8 mouse cellular contexts compared by ENCODE assay signal in genomic region chr9:108826700-108827340, GRCm38 (mm10). TPM values are rescaled to one million over a fixed set of nuclear protein-coding genes. Genes with fewer than 3 reads are reported as not detected.
A peak's percentile ranks its signal among the peaks of the same experiment; 100 is the strongest.
DNase-seq lines count a peak whose midpoint lies in the region; ATAC-seq lines count a peak whose summit lies in the region.

No protein-coding gene starts in this region.

- peak overlapping the region; percentile 64 for H3K4me2 ChIP-seq in embryonic facial prominence, embryonic 12.5 days (replicated peaks)
- H3K4me2 ChIP-seq in liver, embryonic 16.5 days (ENCODE audit: low read depth, low read length) = peak overlapping the region; percentile 72
- H3K4me2 ChIP-seq in stomach, embryonic 15.5 days = peak overlapping the region; percentile 90

- H3K27me3 ChIP-seq in embryonic facial prominence, embryonic 12.5 days = peaks cover 86% of the 10 kb centered on the region
- peaks cover 91% of the 10 kb centered on the region for H3K27me3 ChIP-seq in heart, embryonic 10.5 days (ENCODE audit: insufficient read depth, poor library complexity, severe bottlenecking)
- peaks cover 87% of the 10 kb centered on the region for H3K27me3 ChIP-seq in liver, embryonic 16.5 days (ENCODE audit: control insufficient read depth, insufficient read depth, low read depth, low read length)
- H3K27me3 ChIP-seq in stomach, embryonic 15.5 days (replicated peaks) = peaks cover 84% of the 10 kb centered on the region

- peak overlapping the region; percentile 41 for H3K4me3 ChIP-seq in embryonic facial prominence, embryonic 12.5 days
- H3K4me3 ChIP-seq in heart, embryonic 10.5 days = peak overlapping the region; percentile 62
- peak overlapping the region; percentile 46 for H3K4me3 ChIP-seq in liver, embryonic 16.5 days (ENCODE audit: low read depth, low read length)
- H3K4me3 ChIP-seq in stomach, embryonic 15.5 days (replicated peaks) = peak overlapping the region; percentile 43

- H3K9me3 ChIP-seq in embryonic facial prominence, embryonic 12.5 days = no peaks in the 10 kb centered on the region
- no peaks in the 10 kb centered on the region for H3K9me3 ChIP-seq in heart, embryonic 10.5 days
- no peaks in the 10 kb centered on the region; the same call in 1 of the 2 replicates for H3K9me3 ChIP-seq in liver, embryonic 16.5 days (replicated peaks; ENCODE audit: control insufficient read depth, low read length)
- no peaks in the 10 kb centered on the region for H3K9me3 ChIP-seq in stomach, embryonic 15.5 days

- no peaks in the 10 kb centered on the region for H3K36me3 ChIP-seq in embryonic facial prominence, embryonic 12.5 days
- no peaks in the 10 kb centered on the region for H3K36me3 ChIP-seq in heart, embryonic 10.5 days
- no peaks in the 10 kb centered on the region for H3K36me3 ChIP-seq in liver, embryonic 16.5 days (ENCODE audit: control insufficient read depth, insufficient read depth)
- no peaks in the 10 kb centered on the region for H3K36me3 ChIP-seq in stomach, embryonic 15.5 days

- DNase-seq in 3T3-L1 (ENCODE audit: low read depth, low spot score) = peak; percentile 36
- DNase-seq in adrenal gland, postnatal 14 days = peak; percentile 88
- DNase-seq in heart, embryonic 10.5 days (ENCODE audit: low spot score) = peak; percentile 90
- peak; percentile 53 to 68 for DNase-seq in kidney, adult 8-10 months
- DNase-seq in neural tube, embryonic 10.5 days (ENCODE audit: extremely low spot score, low spot score) = peak; percentile 87

- peaks cover 19% of the 10 kb centered on the region for H3K4me1 ChIP-seq in embryonic facial prominence, embryonic 12.5 days
- H3K4me1 ChIP-seq in heart, embryonic 10.5 days = peaks cover 44% of the 10 kb centered on the region
- peaks cover 16% of the 10 kb centered on the region for H3K4me1 ChIP-seq in liver, embryonic 16.5 days (ENCODE audit: control insufficient read depth, low read depth, low read length)
- peaks cover 20% of the 10 kb centered on the region for H3K4me1 ChIP-seq in stomach, embryonic 15.5 days

- no peak; the same call in 1 of the 2 replicates for ATAC-seq in embryonic facial prominence, embryonic 12.5 days (ENCODE audit: insufficient number of reproducible peaks, insufficient read depth, low FRiP score, low TSS enrichment)
- peak; percentile 61 for ATAC-seq in liver, embryonic 16.5 days (ENCODE audit: low read depth)
- 0 out of 2 replicates have a peak, but pooled peaks have one; percentile 14 for ATAC-seq in stomach, embryonic 15.5 days (ENCODE audit: insufficient read depth, low FRiP score, low read depth)

- WGBS in embryonic facial prominence, embryonic 12.5 days = 3% methylated on average over 39 of the region's 39 CpGs
- 2% methylated on average over 39 of the region's 39 CpGs for WGBS in heart, embryonic 10.5 days
- 2% methylated on average over 39 of the region's 39 CpGs for WGBS in liver, embryonic 16.5 days (ENCODE audit: insufficient replicate concordance)
- 3% methylated on average over 38 of the region's 39 CpGs for WGBS in stomach, embryonic 15.5 days

- no peak overlapping the region; the same call in 1 of the 2 replicates for H3K9ac ChIP-seq in embryonic facial prominence, embryonic 12.5 days
- H3K9ac ChIP-seq in liver, embryonic 16.5 days (ENCODE audit: low read depth, low read length) = no peak overlapping the region
- no peak overlapping the region for H3K9ac ChIP-seq in stomach, embryonic 15.5 days

- H3K27ac ChIP-seq in embryonic facial prominence, embryonic 12.5 days = no peak overlapping the region
- no peak overlapping the region for H3K27ac ChIP-seq in heart, embryonic 10.5 days
- H3K27ac ChIP-seq in liver, embryonic 16.5 days (ENCODE audit: low read length) = no peak overlapping the region
- no peak overlapping the region for H3K27ac ChIP-seq in stomach, embryonic 15.5 days

RNA-seq across cellular contexts. Expression of gene Celsr3, which starts 0.7 kb away (rescaled TPM):
- total RNA-seq in adrenal gland, postnatal 14 days (2021) = 3.9 and 4.9 TPM in 2 replicates
- 1.2 and 2.1 TPM in 2 replicates for polyA plus RNA-seq in embryonic facial prominence, embryonic 12.5 days (2016; fragmentation: Nextera tagmentation; extraction: Ambion mirVana)
- polyA plus RNA-seq in heart, embryonic 10.5 days (2016; fragmentation: Nextera tagmentation; extraction: Ambion mirVana) = 0.13 and 0.26 TPM in 2 replicates
- polyA plus RNA-seq in liver, embryonic 16.5 days (2015; fragmentation: Nextera tagmentation; extraction: Ambion mirVana) = 0.16 and 0.22 TPM in 2 replicates
- polyA plus RNA-seq in stomach, embryonic 15.5 days (2015; fragmentation: Nextera tagmentation; extraction: Ambion mirVana) = 0.94 and 1.2 TPM in 2 replicates

RNA-seq across cellular contexts. Expression of gene Nckipsd, which starts 18.7 kb away (rescaled TPM):
- total RNA-seq in adrenal gland, postnatal 14 days (2021) = 9.2 and 11.4 TPM in 2 replicates
- 24.2 and 25.7 TPM in 2 replicates for polyA plus RNA-seq in embryonic facial prominence, embryonic 12.5 days (2016; fragmentation: Nextera tagmentation; extraction: Ambion mirVana)
- polyA plus RNA-seq in heart, embryonic 10.5 days (2016; fragmentation: Nextera tagmentation; extraction: Ambion mirVana) = 9.2 and 10.8 TPM in 2 replicates
- 3.5 and 3.6 TPM in 2 replicates for polyA plus RNA-seq in liver, embryonic 16.5 days (2015; fragmentation: Nextera tagmentation; extraction: Ambion mirVana)
- 10.5 and 13.0 TPM in 2 replicates for polyA plus RNA-seq in stomach, embryonic 15.5 days (2015; fragmentation: Nextera tagmentation; extraction: Ambion mirVana)

RNA-seq across cellular contexts. Expression of gene Slc26a6, which starts 26.3 kb away (rescaled TPM):
- 8.4 and 13.3 TPM in 2 replicates for total RNA-seq in adrenal gland, postnatal 14 days (2021)
- 20.5 and 22.5 TPM in 2 replicates for polyA plus RNA-seq in embryonic facial prominence, embryonic 12.5 days (2016; fragmentation: Nextera tagmentation; extraction: Ambion mirVana)
- 5.4 and 9.3 TPM in 2 replicates for polyA plus RNA-seq in heart, embryonic 10.5 days (2016; fragmentation: Nextera tagmentation; extraction: Ambion mirVana)
- 4.8 and 4.9 TPM in 2 replicates for polyA plus RNA-seq in liver, embryonic 16.5 days (2015; fragmentation: Nextera tagmentation; extraction: Ambion mirVana)
- 12.8 and 18.5 TPM in 2 replicates for polyA plus RNA-seq in stomach, embryonic 15.5 days (2015; fragmentation: Nextera tagmentation; extraction: Ambion mirVana)

RNA-seq across cellular contexts. Expression of gene Ip6k2, which starts 43.2 kb away (rescaled TPM):
- total RNA-seq in adrenal gland, postnatal 14 days (2021) = 71.0 and 78.2 TPM in 2 replicates
- 145 and 147 TPM in 2 replicates for polyA plus RNA-seq in embryonic facial prominence, embryonic 12.5 days (2016; fragmentation: Nextera tagmentation; extraction: Ambion mirVana)
- polyA plus RNA-seq in heart, embryonic 10.5 days (2016; fragmentation: Nextera tagmentation; extraction: Ambion mirVana) = 48.1 and 63.9 TPM in 2 replicates
- 12.4 and 13.6 TPM in 2 replicates for polyA plus RNA-seq in liver, embryonic 16.5 days (2015; fragmentation: Nextera tagmentation; extraction: Ambion mirVana)
- polyA plus RNA-seq in stomach, embryonic 15.5 days (2015; fragmentation: Nextera tagmentation; extraction: Ambion mirVana) = 71.3 and 81.9 TPM in 2 replicates

Comparison
In these comparisons a context has a peak if more than half of its experiments do, and no peak if none do; other contexts are left out.
1. DNase-seq: peak in every context shown above with its lines; median percentile 90 in heart, embryonic 10.5 days; 88 in adrenal gland, postnatal 14 days; 87 in neural tube, embryonic 10.5 days; 60 in kidney, adult 8-10 months; 36 in 3T3-L1.